Mouse (Mus musculus): ENCODE measurements around the gene Tbc1d4.

- TF ChIP-seq POLR2A (IDR thresholded peaks at IDR 0.05; ENCODE audit: borderline replicate concordance, extremely low read depth, low read depth, low read length) (no peak), CTCF (IDR thresholded peaks at IDR 0.05; ENCODE audit: insufficient read depth, low read length) (no peak)
Observed at GRCm38 (mm10) chr14:101507956-101508355, 101.0 kb downstream of the Tbc1d4 start.

All from lung, adult 2 months (tissue).